Mouse (Mus musculus) E14TG2a.4 (cell line): ENCODE results near the gene Tuba1b.

Source experiments
- CTCF ChIP-seq: conservative IDR thresholded peaks from 2 replicates; pipeline ENCODE4 v1.5.1; 2014; ENCODE audit warnings: low read length
- NANOG ChIP-seq: IDR thresholded peaks from 2 replicates; pipeline ENCODE4 v1.6.1; 2014; ENCODE audit warnings: borderline replicate concordance, low read length, mixed read lengths
- POU5F1 ChIP-seq: IDR thresholded peaks from 2 replicates; pipeline ENCODE4 v1.6.1; 2014; ENCODE audit warnings: low read length, borderline replicate concordance

- no peak for TF ChIP-seq CTCF
- TF ChIP-seq NANOG, result no peak
- TF ChIP-seq POU5F1, result no peak
These were observed 25.2 kb upstream of the Tuba1b start for GRCm38 (mm10) chr15:98959531-98959930.
